Mouse (Mus musculus): ENCODE data around the gene Atp10a.

The Atp10a gene

DNA sequence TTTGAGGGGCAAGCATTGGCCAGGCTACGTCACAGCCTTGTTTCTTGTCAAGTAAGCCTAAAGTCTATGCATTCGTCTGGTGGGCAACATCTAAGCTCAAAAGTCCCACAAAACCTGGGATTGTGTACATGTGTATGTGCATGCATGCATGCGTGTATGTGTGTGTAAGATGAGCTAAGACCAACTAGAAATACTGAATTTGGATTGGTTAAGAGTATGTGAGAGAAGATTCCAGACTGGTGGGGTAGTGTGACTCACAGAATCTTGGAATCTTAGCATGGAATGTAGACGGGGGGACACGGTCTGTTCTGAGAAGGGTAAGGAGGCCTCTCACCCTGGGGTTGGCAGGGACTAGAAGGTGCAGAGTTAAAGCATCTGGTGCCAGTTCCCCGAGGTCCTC lies at the start of gene Atp10a:
Gene Atp10a, plus strand, starts transcription at position 301 of the 400 bp plus-strand sequence.
- no peak for DNase-seq (ENCODE audit: low read depth, low spot score)

DNA sequence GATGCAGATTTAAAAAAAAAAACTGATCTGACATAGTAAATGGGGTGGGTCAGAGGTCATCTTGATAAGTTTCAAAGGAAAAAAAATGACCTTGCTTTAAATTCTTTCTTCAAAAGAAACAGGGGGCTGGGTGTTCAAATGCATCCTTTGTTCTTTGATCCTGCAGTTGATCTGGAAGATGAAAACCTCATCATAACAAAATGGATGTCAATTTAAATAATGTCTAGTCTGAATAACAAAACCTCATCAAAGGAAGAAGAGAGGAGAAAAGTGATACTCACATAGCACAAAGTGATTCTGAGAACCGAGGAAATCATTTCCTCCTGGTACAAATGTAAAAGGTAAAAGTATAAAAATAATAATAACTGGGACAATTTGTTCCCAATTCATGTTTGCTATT lies 37.9 kb upstream of the Atp10a start:
- DNase-seq (ENCODE audit: low read depth, low spot score): no peak

DNA sequence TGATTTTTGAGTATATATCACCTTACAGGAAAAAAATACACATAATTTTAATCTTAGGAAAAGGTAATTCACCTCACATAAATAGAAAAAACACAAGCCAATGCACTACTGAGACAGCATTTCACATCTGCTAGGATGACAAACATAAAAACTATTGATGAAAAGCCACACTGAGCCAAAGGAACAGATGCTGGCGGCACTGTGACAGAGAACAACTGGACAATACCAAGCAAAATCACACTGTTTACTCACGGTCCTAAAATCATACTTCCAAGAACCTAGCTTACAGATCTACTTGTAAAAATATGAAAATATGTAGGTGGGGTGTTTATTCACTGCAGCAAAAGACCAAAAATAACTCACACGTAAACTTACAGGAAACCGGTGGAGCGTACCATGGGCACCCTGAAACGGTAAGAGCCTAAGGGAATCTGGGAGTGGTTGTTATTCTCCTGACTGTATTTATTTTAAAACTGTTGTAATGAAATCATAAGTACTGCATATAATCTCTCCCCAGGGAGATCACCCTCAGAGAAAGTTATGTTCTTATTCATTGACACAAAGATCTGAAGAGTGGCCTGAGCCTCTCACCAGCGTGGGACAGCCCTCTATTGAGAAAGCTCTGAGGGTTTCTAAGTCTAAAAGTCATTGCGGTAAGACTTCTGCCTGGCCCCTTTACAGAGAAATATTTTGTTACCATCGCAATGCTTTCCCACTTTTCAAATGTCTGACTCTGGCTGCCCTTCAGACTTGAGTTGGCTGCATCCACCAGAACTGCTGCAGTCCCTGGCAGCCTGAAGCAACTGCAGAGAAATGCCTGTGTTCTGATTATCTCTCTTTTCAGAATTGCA lies 29.4 kb upstream of the Atp10a start:
- peak; percentile 17 for DNase-seq (ENCODE audit: low read depth, low spot score)

DNA sequence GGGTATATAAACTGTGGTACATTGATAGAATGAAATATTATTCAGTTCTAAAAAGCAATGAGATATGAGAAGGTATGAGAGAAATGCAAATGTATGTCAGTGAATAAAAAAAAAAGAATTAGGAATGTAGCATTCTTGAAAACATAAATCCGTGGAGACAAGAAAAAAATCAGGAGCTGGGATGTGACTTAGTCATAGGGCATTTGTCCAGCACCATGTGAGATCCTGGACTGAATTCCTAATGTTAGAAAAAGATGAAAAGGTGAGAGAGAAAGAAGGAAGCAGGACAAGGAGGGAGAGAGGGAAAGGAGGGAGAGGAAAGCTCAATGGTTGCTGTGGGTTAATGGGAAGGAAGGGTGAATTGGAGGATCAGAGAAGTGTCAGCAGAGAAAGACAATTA lies 28.6 kb upstream of the Atp10a start:
- DNase-seq (ENCODE audit: low read depth, low spot score): no peak

DNA sequence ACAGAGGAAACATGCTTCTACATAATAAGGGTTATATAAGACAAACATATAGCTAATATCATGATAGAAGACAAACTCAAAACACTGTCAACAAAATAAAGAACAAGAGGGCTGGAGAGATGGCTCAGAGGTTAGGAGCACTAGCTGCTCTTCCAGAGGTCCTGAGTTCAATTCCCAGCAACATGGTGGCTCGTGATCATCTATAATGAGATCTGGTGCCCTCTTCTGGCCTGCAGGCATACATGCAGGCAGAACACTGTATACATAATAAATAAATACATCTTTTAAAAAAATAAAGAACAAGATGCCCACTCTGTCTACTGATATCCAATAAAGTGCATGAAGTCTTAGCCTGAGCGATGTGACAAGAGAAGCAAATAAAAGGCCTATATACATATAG lies 26.7 kb upstream of the Atp10a start:
- DNase-seq (ENCODE audit: low read depth, low spot score): no peak

DNA sequence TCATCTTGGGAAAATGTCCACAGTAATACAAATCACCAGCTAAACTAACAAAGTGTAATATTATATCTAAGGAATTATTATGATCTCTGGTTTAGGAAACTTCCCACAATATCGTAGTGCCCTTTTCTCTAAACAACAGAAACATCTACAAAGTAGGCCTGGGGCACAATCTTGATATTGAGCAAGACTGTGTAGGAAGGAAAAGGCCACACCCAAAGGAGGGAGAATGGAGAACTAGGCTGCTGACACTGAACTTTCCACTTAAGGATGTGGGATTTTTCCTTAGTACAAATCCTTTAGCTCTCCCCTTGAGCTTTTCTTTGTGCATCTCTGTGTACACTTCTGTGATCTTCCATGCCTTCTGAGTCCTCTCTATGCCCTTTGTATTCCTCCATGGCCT lies 22.3 kb upstream of the Atp10a start:
- DNase-seq (ENCODE audit: low read depth, low spot score): no peak

DNA sequence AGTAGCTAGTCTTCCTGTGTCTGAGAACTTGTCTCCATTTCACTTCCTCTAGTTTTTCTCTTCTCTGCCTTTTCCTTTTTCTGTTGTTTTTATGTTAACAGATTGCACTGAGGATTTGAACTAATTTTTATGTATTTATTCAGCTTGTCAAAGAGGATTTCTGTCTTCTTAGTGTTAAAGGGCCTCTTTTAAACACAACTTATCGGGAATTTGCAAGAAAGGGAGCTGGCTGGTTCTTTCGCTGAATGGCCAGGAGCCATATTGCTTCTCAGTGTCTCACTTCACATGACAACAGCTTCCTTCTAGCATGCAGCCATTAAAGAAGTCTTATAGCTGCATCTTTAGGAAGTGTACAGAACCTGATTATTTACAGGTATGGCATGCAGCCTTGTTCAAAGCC lies 16.3 kb upstream of the Atp10a start:
- no peak for DNase-seq (ENCODE audit: low read depth, low spot score)

DNA sequence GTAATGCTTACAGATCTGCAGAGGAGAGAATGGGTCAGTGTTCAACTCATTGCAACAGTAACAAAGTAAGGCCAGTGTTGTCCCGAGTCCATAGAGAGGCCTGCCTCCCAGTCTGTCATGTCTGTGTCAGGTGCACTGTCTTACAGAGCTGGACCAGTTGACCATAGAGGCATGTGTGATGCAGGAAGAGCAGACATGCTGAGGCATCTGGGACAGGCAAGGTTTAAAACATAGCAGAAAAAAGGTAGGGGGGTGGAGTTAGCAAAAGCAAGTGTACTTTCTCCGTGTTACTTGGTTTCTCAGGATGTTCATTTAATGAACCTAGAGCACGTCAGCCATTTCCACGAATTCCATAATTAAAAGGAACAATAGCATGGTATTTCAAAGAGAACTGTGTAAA lies 15.5 kb upstream of the Atp10a start:
- DNase-seq (ENCODE audit: low read depth, low spot score): no peak

DNA sequence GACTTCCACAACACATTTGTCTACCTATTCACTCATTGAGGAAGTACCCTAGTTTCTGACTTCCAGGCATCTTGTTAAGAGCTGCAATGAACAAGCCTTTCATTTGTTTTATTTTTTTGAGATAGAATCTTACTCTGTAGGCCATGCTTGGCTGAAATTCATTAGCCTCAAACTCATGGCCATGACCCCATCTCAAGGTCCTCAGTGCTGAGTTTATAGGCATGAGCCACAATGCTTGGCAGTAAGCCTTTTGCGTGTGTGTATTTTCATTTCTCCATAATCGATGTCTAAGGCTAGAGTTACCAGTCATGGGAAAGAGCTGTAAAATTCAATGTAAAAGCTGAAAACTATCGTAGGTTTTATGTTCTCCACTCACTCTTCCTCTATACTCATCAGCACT lies 14.1 kb upstream of the Atp10a start:
- no peak for DNase-seq (ENCODE audit: low read depth, low spot score)

DNA sequence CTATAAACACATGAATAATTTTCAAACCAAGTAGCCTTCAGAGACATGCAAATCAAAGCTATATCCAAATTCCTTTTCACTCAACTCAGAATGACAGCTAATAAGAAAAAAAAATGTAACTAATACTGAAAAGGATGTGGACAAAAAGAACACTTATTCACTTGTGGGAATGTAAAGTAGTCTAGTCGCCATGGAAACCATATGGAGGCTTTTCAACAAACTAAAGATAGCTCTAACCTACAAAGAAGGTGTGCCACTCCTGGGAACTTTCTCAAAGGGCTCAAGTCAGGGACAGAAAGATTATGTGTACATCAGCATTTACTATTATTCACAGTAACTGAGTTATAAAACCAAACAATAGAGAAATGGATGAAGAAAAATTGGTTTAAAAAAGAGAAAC lies 8.6 kb upstream of the Atp10a start:
- DNase-seq (ENCODE audit: low read depth, low spot score): peak; percentile 37

DNA sequence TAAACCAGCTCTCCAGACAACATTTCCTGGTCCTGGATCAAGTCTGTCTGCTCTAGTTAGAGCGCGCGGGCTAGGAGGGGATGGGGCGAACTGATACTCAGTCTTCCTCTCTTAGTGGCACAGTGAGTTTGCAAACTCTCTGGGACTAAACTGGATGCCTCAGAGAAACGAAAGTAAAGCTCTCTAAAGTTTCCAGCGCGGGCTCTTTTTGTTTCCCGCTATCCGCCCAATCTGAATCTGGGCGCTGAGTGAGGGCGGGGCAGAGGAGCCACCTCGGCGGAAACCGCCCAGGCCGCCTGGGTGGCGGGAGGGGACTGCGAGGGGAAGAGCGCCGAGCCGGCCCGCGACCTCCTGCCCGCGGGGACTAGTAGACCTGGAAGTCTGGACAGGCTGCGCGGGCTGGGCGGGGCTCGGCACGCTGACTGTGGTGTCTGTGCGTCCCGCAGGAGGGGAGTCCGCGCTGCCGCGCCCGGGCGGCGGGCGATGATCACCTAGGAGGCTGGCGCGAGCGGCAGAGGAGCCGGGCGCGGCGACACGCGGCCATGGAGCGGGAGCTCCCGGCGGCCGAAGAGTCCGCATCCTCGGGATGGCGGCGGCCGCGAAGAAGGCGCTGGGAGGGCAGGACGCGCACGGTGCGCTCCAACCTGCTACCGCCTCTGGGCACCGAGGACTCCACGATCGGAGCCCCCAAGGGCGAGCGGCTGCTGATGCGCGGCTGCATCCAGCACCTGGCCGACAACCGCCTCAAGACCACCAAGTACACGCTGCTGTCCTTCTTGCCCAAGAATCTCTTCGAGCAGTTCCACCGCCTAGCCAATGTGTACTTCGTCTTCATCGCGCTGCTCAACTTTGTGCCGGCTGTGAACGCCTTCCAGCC lies 2.2 kb downstream of the Atp10a start:
- DNase-seq (ENCODE audit: low read depth, low spot score): peak; percentile 36

DNA sequence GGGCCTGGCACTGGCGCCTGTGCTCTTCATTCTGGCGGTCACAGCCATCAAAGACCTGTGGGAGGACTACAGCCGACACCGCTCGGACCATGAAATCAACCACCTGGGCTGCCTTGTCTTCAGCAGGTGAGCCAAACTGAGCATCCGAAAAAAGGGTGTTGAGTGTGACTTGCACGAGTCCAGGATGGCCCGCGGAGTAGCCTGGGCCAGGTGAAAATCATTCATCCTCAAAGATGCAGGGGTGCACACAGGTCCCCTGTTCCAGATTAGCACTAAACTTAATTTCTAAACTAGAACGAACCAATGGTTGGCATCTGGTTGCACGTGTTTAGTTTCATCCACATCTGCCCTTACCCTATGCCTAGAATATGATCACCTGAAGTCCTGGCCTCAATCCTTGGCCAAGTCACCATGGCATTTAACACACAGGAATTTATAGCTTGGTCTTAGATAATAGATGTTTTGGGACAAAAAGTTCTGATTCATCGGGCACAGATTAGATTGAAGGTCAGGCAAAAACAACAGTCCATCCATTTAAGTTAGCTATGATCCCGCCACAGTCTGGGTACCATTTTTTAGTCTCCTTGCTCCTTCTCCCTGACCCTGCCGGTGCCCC lies 2.9 kb downstream of the Atp10a start:
- no peak for DNase-seq (ENCODE audit: low read depth, low spot score)

DNA sequence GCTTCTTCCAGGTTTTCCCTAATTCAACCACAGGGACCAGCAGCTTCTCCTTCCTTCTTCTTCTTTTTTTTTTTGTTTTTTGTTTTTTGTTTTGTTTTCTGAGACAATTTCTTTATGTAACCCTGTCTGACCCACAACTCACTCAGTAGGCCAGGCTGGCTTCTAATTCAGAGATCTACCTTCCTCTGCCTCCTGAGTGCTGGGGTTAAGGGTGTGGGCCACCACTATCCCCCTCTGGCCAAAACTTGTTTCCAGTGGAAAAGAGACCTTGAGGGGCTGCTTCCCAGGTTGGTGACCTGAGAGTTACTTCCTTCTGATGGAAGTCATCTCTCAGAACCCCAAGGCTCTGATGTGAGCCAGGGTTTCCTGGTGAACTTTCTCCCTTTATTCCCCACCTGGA lies 4.1 kb downstream of the Atp10a start:
- DNase-seq (ENCODE audit: low read depth, low spot score): no peak

DNA sequence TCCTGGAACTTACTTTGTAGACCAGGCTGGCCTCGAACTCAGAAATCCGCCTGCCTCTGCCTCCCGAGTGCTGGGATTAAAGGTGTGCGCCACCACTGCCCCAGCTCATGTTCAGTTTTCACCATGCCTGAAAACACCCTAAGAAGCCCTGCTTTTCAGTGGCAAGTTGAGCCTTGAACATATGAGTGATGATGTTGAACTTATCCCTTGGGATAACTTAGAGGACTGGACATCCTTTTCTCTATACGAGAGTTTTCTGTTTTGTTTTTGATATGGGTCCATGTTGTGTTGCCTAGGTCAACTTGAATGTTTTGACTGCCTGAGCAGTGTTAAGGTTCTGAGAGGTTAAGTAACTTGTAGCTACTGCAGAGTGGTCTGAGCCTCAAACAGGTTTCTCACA lies 4.7 kb downstream of the Atp10a start:
- DNase-seq (ENCODE audit: low read depth, low spot score): no peak

DNA sequence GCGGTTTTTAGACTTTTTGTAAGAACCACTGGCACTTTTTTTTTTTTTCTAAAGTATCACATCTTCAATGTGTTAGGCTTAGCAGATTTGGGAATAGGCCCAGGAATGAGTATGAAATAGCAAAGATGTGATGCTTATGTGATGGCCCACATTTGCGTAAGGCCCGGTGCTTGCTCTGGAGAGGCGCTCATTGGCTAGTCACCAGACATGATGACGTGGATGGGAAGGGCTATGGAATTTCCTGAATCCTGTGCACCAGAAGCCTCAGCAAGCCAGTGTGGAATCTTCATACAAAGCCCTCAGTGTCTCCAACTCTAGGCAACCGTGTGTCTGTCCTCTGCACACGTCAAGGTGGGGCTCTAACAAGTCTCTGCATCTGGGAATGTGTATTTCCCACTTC lies 5.1 kb downstream of the Atp10a start:
- DNase-seq (ENCODE audit: low read depth, low spot score): peak; percentile 18

DNA sequence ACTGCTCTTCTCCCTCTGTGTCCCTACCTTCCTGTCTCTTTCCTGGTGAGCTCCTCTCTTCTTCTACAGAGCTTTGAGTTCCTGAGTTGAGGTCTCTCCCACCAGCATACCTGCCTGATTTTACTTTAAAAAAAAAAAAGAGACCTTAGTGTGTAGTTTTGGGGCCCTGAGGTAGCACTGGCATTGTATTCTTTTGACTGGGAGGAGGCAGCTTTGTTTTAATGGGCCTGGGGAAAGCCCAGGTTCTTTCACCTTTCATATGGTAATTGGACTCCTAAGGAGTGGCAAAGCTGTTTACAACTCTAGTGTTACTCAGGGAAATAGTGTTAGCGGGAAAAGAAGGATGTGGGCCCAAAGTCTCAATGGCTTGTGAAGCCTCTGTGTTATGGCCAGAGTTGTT lies 12.7 kb downstream of the Atp10a start:
- DNase-seq (ENCODE audit: low read depth, low spot score): no peak

DNA sequence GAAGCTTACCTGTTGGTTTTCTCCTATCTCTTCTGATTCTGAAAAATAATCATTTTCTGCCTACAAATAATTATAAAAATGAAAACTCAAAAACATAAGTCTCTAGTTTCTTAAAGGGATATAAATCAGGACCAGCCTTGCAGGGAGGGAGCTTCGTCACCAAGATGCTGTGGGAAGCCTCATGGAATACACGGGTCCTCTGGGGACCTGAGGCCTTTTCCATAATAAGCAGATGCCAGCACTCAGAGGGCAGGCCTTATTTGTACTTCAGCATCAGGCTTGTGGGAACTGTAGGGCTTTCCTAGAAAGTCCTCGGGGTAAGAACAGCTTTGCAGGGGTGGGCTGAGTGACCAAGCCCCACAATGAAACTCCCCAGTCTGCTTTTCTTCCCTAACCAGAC lies 20.1 kb downstream of the Atp10a start:
- DNase-seq (ENCODE audit: low read depth, low spot score): no peak

DNA sequence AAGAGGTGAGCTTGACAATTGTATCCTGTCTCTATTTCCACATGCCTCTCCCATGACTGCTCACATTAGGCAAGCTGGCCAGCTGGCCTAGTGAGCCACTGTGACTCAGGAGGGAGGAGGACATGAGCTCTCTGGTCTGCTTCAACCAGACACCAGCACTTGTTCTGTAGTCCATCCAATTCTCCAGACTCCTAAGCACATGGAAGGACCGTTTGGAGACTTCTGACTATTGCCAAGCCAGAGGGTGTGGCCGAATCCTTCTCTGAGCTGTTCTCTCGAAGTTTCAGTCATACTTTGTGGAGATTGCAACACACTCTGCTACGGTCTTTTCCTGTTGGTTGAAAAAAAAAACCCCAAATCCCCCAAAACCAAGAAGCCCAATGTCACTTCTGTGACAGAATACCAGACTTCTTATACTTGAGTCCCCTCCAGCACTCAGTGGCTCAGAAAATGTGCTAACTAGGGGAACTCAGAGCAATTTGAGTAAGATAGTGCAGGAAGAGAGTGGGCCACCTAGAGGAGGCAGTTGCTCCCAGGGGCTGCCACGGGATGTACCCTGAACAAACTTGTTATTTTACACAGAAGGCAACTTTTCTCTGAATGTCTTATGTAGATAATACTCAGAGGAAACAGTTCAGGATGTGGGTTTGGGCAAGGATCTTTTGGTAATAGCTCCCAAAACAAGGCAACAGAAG lies 21.3 kb downstream of the Atp10a start:
- DNase-seq (ENCODE audit: low read depth, low spot score): no peak

DNA sequence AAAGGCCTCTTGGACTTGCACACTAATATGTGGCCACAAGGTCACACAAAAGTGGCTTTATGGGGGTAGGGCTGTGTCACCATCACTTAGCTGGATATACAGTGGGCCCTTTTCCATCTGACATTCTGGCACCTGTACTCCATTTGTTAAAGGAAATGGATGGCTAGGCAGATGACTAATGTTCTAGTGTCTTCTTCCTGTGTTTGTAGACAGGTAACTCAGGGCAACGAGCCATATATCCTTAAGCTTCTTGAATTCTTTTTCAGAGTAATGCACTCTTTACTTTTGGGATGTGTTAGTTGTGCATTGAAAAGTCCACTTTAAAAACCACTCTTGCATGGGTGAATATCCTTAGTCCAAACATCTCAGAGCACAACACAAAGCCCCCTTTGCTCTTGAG lies 30.0 kb downstream of the Atp10a start:
- no peak for DNase-seq (ENCODE audit: low read depth, low spot score)

DNA sequence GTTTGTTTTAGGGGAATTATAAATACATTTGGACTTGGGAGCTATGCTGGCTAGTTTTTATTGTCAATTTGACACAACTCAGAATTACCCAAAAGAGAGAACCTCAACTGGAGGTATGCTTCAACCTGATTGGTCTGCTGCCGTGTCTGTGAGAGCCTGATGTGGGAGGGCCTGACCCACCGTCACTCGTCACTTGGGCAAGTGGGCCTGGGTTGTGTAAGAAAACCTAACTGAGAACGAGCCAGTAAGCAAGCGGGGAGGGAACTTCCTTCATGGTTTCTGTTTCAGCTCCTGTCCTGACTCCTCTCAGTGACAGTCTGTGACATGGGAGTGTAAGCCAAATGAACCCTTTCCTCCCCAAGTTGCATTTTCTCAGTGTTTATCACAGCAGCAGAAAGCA lies 30.6 kb downstream of the Atp10a start:
- DNase-seq (ENCODE audit: low read depth, low spot score): no peak

DNA sequence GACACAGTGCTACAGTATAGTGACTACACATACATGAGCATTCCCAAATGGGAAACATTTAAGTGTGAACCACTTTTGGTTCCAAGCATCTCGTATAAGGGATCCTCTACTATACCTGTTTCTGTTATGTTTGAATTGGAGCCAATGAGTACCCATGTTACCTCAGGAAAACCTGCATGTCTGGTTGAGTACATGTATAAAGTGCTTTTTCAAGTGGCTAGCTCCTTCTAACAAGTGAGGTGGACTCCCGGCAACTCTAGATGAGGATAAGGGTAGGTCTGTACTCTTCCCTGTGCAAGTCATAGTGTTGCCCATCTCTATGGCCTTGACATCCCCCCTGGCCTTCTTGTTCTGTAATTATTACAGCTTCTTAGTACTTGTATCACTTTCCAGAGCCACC lies 31.0 kb downstream of the Atp10a start:
- no peak for DNase-seq (ENCODE audit: low read depth, low spot score)

Data from brain, adult 2 months (tissue).